Mouse (Mus musculus) inflammation-experienced regulatory T-cells, adult 16 weeks (primary cell): ENCODE measurements around the gene Selp. TPM values are rescaled to one million over a fixed set of nuclear protein-coding genes. Genes with fewer than 3 reads are reported as not detected.

Experiments used
- polyA plus RNA-seq: library from polyadenylated mRNA; unstranded; fragments of 100-300 nt; shearing (Covaris generic); gene quantifications from one replicate; pipeline ENCODE4 v1.2.1, GENCODE M21; 2017

Selp gene
- 2.3 TPM for polyA plus RNA-seq

DNA sequence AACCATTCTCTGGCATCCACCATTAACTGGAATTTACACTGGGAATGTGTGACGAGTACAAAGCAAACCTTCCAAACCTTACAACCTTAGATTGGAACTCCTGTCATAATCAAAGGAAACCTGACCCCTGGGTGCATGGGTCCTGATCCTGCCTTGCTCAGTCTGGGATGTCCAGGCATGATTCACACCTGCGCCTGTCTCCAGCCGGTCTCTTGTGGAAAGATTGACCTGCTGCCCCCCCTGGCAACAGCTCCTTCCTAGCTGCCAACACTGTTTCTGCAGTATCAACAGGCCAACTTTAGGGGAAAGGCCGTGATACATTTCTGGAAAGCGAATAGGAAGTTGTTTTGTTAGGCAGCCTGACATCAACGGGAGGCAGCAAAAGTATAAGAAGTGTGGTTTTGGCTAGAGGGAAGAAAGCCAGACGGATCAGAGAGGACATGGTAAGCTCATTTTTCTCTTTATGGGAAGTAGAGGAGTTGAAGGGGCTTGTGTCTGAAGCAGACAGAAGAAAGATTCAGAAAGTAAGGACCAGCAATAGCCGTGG, at the start of gene Selp:
Selp (plus strand) TSS at position 318 of the 547 bp plus-strand sequence.

DNA sequence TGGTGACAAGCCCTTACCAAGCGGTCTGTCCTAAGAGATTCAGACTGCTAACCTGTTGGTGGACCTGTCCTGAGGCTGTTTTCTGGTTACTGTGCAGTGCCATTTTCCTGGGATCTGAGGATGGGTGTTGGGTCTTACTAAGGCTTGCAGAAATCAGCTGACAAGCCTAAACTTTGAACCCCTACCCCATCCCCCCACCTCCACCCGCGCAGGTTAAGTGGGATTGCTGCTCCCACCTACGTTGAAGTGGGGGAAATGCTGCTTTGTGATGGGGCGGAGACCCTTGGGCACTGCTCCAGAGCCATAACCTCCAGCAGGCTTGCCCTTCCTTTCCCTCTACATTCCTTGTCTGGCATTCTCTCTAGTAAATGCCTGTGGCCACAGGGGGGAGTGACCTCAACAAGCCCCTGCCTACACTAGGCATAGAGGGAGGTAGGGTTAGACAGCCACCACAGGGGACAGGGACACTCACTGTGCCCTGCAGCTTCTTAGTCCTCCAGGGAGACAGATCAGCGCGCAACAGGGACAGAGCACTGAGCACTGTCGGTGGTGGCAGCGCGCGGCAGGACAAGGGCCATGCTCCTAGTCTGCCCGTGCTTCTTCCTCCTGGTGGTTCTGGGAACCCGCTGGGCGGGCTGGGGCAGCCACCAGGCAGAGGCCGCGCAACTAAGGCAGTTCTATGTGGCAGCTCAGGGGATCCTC, 36.5 kb downstream of the Selp start, which contains the start of gene F5:
F5 (plus strand) TSS at position 452 of the 702 bp plus-strand sequence.

Other genes with a start within 250 kb of the Selp start
- gene Scyl3, start 186.2 kb upstream of the Selp start, polyA plus RNA-seq = 46.9 TPM
- gene BC055324, start 120.5 kb upstream of the Selp start, polyA plus RNA-seq = 4.3 TPM
- 25.6 TPM for gene Mettl18, start 120.4 kb upstream of the Selp start, polyA plus RNA-seq
- gene Sele, start 67.0 kb upstream of the Selp start, polyA plus RNA-seq = 0.43 TPM
- gene Sell, start 53.3 kb upstream of the Selp start, polyA plus RNA-seq = 649 TPM
- not detected for gene F5, start 36.6 kb downstream of the Selp start, polyA plus RNA-seq
- gene Slc19a2, start 133.8 kb downstream of the Selp start, polyA plus RNA-seq = 1.2 TPM
- 12.3 TPM for gene Ccdc181, start 160.3 kb downstream of the Selp start, polyA plus RNA-seq
- 16.7 TPM for gene Nme7, start 188.9 kb downstream of the Selp start, polyA plus RNA-seq
- gene Blzf1, start 192.2 kb downstream of the Selp start, polyA plus RNA-seq = 24.2 TPM